Mouse (Mus musculus) embryo, embryonic 11 days (tissue): ENCODE measurements at regions not wholly inside any gene's neighbourhood (a gene's known extent, or its start where the extent isn't known, plus 50 kb on each side); places are given as distances from the start of the nearest gene placed in this dataset.

ENCODE experiments used
- DNase-seq: peaks from one replicate; pipeline ENCODE4 v3.0.0-alpha.2; 2015

- DNase-seq: no peak
These were observed 938.1 kb downstream of the 4930444P10Rik start for GRCm38 (mm10) chr1:15155046-15155445.

- DNase-seq: no peak
These were observed 939.2 kb downstream of the 4930444P10Rik start for GRCm38 (mm10) chr1:15153952-15154351.

GRCm38 (mm10) chr1:15143922-15144591, 949.1 kb downstream of the 4930444P10Rik start:
- DNase-seq: no peak

DNA sequence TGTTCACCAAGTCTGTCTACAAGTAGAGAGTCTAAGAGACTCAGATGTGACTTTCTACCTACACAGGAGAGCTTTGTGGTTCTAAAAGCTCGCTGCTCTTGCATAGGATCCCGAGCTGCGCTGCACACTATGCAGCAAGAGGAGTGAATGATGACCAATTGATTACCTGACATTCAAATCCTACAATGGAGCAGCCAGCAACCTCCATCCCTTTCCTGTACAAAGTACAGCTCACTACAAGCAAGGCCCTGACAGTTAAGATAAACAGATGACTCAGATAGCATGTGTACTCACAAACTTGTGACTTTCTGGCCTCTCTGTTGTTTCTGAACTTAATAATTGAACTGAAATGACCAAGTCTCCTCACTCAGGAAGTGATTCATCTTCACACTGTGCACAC, 974.7 kb downstream of the 4930444P10Rik start:
- no peak for DNase-seq

GRCm38 (mm10) chr1:15111420-15111819, 981.7 kb downstream of the 4930444P10Rik start:
- DNase-seq: no peak

DNA sequence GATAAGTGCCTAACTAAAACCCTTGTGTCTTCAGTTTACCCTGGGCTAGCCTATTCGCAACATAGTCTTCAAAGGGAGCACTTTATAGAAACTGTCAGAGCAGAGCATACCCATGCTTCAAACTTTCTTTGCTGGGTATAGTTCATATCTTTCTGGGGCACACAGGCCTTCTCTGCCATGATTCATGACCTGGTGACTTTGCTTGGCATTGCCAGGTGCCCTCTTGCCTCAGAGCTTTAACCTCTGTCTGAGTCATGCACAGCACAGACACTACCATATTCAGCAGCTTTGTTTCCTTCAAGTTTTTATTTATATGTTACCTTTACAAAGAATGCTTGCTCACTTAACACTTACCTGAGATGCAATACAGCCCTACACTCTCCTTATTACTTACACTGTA, 1022.8 kb downstream of the 4930444P10Rik start:
- DNase-seq: no peak

- DNase-seq: peak; percentile 46
These were observed 1059.1 kb downstream of the 4930444P10Rik start for GRCm38 (mm10) chr1:15034047-15034446.

DNA sequence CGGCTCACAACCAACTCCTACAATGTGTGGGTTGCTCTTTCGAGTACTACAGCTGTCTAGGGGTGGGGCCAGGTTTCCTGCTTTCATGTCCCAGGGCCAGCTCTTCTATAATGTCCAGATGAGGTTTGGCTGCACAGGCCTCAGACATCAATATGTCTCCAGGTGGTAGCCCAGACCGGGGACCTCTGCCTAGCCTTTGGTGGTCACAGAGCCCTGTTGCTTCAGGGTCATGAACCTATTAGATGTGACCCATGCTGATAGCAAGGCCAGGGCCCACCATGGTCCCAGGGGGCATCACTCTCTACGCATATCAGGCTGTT, 1074.7 kb downstream of the 4930444P10Rik start:
- no peak for DNase-seq

- DNase-seq: no peak
These were observed 1075.3 kb downstream of the 4930444P10Rik start for GRCm38 (mm10) chr1:15017689-15018459.

DNA sequence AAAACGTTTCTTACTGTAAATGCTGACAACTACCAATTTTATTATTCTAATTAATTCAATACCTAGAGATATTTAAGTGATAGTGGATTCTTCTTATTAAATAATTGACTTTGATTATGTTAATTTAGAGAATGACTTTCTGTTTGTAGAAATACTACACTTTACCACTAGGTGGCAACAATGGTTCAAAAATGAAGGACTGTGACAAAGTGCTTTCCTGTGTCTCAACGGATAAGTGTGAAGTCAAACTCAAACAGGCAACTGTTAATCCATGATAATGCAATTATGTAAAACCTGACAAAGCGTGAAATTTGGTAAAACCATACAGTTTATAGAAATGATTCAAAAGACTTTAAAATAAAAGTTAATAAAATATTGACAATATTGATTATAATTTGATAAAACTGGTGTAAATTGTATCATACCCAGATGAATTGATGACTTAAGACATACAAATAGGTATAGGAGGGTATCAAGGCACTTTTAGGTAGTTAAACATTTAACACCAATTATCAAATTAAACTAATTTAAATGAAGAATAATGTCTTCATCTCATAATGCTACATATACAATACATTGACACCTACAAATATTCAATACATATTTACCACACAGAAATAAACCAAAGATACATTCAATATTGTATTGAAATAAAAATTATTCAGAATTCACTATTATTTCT, 1085.3 kb downstream of the 4930444P10Rik start:
- peak; percentile 64 for DNase-seq

DNA sequence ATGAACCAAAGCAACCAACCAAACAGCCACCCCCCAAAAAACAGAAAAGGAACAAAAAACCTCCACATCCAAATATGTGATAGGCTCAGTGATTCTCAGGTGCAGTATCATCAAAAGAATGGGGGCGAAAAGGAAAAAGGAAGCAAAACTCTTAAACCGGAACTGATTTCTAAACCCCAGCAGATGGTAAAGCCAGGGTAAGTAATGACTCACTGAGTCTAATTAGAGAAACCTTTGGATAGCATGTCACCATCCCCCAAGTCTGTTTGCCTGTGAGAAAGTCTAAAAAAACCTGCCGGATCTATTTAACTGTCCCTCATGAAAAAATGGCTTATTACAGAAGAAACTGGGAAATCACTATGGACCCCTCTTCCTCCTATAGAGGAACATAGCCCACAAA, 1097.8 kb downstream of the 4930444P10Rik start:
- no peak for DNase-seq

- peak; percentile 41 for DNase-seq
These were observed 1112.9 kb downstream of the 4930444P10Rik start for GRCm38 (mm10) chr1:14980093-14980711.
